Mouse (Mus musculus) bone marrow macrophage, adult 2 months (primary cell): ENCODE results near the gene Glra1.

Experiments
- CTCF ChIP-seq: IDR thresholded peaks from 2 replicates; pipeline ENCODE4 v1.5.1; 2012; ENCODE audit warnings: low read depth, mild to moderate bottlenecking, low read length, moderate library complexity
- POLR2A ChIP-seq: IDR thresholded peaks from 2 replicates; pipeline ENCODE4 v1.6.1; 2012; ENCODE audit warnings: mild to moderate bottlenecking, low read depth, low read length, borderline replicate concordance

DNA sequence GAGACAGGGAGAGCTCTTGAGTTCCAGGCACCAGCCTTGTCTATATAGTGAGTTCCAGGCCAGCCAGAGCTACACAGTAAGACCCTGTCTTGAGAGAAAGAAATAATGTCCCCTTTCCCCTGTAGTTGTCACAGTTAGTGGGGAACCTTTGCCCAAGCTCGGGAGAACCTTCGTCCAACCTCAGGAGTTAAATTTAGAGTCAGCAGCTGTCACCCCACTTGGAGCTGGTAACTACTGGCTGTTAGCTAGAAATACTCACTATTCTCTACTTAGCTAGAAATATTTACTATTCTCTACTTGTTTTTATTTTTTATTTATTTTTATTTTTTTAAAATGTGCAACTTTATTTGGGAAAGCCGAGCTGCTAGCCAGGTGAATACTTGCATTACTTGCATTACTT lies 134.8 kb downstream of the Glra1 start:
- TF ChIP-seq CTCF: no peak
- no peak for TF ChIP-seq POLR2A
